ENCODE assay signal across 7 mouse cellular contexts in genomic region chr9:119966221-119966910, GRCm38 (mm10). TPM values are rescaled to one million over a fixed set of nuclear protein-coding genes. Genes with fewer than 3 reads are reported as not detected.
"Had no signal": no experiment of that assay in that cellular context is flagged by ENCODE, and none has a peak within 500 bp of the region (broad histone marks: within the 10 kb centered on the region; RNA-seq: fewer than 3 reads in every experiment).

No protein-coding gene starts in this region.

- DNase-seq: kidney, adult 18-20 months; liver; lung, adult 2 months; lung, postnatal 36 days; thymus, adult 2 months; thymus, postnatal 25 days had no signal

RNA-seq across cellular contexts. Expression of gene Xirp1, which starts 57.0 kb away (rescaled TPM):
- total RNA-seq: megakaryocyte progenitor cell, adult 5-6 weeks had no signal
